Mouse (Mus musculus) liver, adult 2 months (tissue): Measurements from ENCODE around the gene Kcna7. TPM values are rescaled to one million over a fixed set of nuclear protein-coding genes. Genes with fewer than 3 reads are reported as not detected.

Experiments used
- DNase-seq: peaks from one replicate; pipeline ENCODE4 v3.0.0-alpha.2; 2011; ENCODE audit warnings: low read depth, low spot score; ENCODE audit errors: extremely low read depth
- H3K27ac ChIP-seq: fragments of 200-500 bp; replicated peaks from 2 replicates; pipeline ENCODE4 v1.5.1; 2012; ENCODE audit warnings: low read depth, mild to moderate bottlenecking, control low read depth, inconsistent platforms, low read length; ENCODE audit not compliant: insufficient read depth
- H3K27me3 ChIP-seq: fragments of 200-500 bp; 2 replicates; pipeline ENCODE4 v1.6.1; 2012; ENCODE audit warnings: mild to moderate bottlenecking, moderate library complexity, low read length, inconsistent platforms; ENCODE audit not compliant: control insufficient read depth, insufficient read depth
- H3K36me3 ChIP-seq: fragments of 200-500 bp; 2 replicates; pipeline ENCODE4 v1.6.1; 2012; ENCODE audit warnings: low read length, inconsistent platforms; ENCODE audit not compliant: control insufficient read depth, insufficient read depth
- H3K4me1 ChIP-seq: fragments of 200-500 bp; 2 replicates; pipeline ENCODE4 v1.6.1; 2011; ENCODE audit warnings: low read length; ENCODE audit not compliant: control insufficient read depth, insufficient read depth
- H3K4me3 ChIP-seq: fragments of 200-500 bp; 2 replicates; pipeline ENCODE4 v1.5.1; 2011; ENCODE audit warnings: low read depth, mild to moderate bottlenecking, control low read depth, low read length, moderate library complexity; ENCODE audit not compliant: insufficient read depth
- H3K79me2 ChIP-seq: fragments of 200-500 bp; 2 replicates; pipeline ENCODE4 v1.6.1; 2012; ENCODE audit warnings: inconsistent platforms, mild to moderate bottlenecking, low read length, moderate library complexity; ENCODE audit not compliant: control insufficient read depth, insufficient read depth
- H3K9ac ChIP-seq: fragments of 200-500 bp; 2 replicates; pipeline ENCODE4 v1.6.1; 2012; ENCODE audit warnings: low read depth, mild to moderate bottlenecking, control low read depth, inconsistent platforms, low read length
- CTCF ChIP-seq: fragments of 200-500 bp; IDR thresholded peaks from 2 replicates; pipeline ENCODE4 v1.5.1; 2011; ENCODE audit warnings: low read depth, low read length, control low read depth
- POLR2A ChIP-seq: fragments of 200-500 bp; IDR thresholded peaks from 2 replicates; pipeline ENCODE4 v1.6.1; 2011; ENCODE audit warnings: low read length, control low read depth; ENCODE audit not compliant: insufficient read depth; ENCODE audit errors: extremely low read depth
- WGBS: fragments of 180-500 bp; shearing (Covaris S2); methylation state at CpG from one replicate; pipeline ENCODE4 v1.1.7; 2018; 5-methylcytosine and 5-hydroxymethylcytosine counted together
- polyA plus RNA-seq: library from polyadenylated mRNA; depleted of rRNA; stranded (reverse); fragments of >200 nt; gene quantifications from 2 replicates; pipeline ENCODE4 v1.2.3, GENCODE M21; 2012
- total RNA-seq: library from RNA; depleted of rRNA; stranded (reverse); fragments of >200 nt; gene quantifications from 2 replicates; pipeline ENCODE4 v1.2.3, GENCODE M21; 2014

Kcna7 gene
- total and polyA plus RNA-seq, 2 experiments: under 0.01 TPM; not detected in 1

DNA sequence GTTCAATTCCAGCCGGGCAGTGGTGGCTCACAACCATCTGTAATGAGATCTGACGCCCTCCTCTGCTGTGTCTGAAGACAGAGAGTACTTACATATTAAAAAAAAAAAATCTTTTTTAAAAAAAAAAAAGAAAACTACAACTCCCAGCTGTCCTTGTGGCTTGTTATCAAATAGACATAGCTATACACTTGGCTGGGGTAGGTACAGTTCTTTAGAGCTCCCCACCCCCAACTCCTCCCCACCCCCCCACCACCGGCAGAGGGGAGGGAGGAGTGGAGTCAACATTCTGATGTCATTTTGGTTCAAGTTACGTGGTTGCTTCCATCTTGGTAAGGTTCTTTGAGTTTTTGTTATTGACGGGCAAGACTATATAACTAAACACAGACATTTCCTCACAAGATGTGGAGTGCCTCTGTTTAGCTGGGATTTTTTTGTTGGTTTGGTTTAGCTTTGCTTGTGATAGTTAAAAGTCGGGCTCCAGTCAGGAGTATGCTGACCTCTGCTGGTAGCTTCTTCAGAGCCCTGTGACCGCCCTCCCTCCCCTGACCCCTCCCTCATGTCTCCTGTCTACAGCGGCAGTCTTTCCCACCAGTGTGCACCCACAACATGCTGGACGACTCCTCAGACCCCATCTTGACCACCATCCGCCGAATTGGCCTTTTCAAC is 42.0 kb downstream of the Kcna7 start:
- H3K36me3 ChIP-seq: no peaks in the 10 kb centered on the region; the same call in 1 of the 2 replicates
- H3K9ac ChIP-seq: no peak overlapping the region
- DNase-seq: no peak
- 39% methylated on average over 11 of the region's 11 CpGs for WGBS
- H3K27me3 ChIP-seq: no peaks in the 10 kb centered on the region
- no peak overlapping the region for H3K27ac ChIP-seq
- no peaks in the 10 kb centered on the region for H3K79me2 ChIP-seq
- no peak overlapping the region for H3K4me3 ChIP-seq
- TF ChIP-seq CTCF: peak; percentile 70
- TF ChIP-seq POLR2A: no peak
- H3K4me1 ChIP-seq: no peaks in the 10 kb centered on the region

DNA sequence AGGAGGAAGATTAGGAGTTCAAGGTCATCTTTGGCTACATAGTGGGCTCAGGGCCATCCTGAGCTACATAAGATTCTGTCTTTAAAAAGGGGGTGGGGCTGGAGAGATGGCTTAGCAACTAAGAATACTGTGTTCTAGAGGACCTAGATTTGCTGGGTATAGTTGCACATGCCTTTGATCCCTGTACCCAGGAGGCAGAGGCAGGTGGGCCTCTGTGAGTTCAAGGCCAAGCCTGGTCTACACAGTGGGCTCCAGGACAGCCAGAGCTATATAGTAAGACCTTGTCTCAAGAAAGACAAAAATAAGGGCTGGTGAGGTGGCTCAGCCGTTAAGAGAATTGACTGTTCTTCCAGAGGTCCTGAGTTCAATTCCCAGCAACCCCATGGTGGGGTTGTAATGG is 44.5 kb downstream of the Kcna7 start:
- WGBS: 88% methylated on average over 1 of the region's 1 CpGs
- Histone ChIP-seq H3K36me3 (no peaks in the 10 kb centered on the region; the same call in 1 of the 2 replicates), H3K4me1 (no peaks in the 10 kb centered on the region), H3K27ac (no peak overlapping the region), H3K4me3 (no peak overlapping the region), H3K9ac (no peak overlapping the region), H3K27me3 (no peaks in the 10 kb centered on the region), H3K79me2 (no peaks in the 10 kb centered on the region)
- TF ChIP-seq POLR2A (no peak), CTCF (no peak)
- DNase-seq: no peak

DNA sequence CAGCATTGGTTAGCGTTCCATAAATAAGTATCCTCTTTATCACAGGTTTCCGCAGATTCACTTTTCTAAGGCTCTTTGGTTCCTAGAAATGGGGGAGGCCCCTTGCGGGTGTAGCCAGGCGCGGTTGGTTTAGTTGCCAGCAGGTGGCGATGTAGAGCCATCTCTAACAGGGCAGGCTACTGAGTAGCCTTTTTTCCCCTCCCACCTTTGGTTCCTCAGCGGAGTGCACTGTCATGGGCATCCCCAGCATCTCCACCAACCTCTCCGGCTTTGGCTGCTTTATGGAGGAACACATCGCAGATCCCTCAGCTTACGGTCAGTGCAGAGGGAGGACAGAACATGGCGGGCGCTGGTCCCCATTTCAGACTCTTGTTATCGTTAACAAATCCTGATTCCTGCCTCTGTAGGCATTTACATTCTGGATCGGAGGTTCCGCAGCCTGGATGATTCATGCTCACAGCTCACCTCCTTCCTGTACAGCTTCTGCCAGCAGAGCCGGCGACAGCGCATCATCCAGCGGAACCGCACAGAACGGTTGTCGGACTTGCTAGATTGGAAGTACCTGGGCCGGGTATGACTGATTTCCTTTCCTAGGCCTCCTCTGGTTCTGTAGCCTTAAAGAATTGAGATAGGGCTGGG is 46.0 kb downstream of the Kcna7 start:
- Histone ChIP-seq H3K79me2 (no peaks in the 10 kb centered on the region), H3K9ac (no peak overlapping the region), H3K4me3 (no peak overlapping the region), H3K4me1 (peaks cover 5% of the 10 kb centered on the region; the same call in 1 of the 2 replicates), H3K27ac (no peak overlapping the region), H3K27me3 (no peaks in the 10 kb centered on the region), H3K36me3 (no peaks in the 10 kb centered on the region)
- TF ChIP-seq CTCF: peak; percentile 91
- no peak for TF ChIP-seq POLR2A
- WGBS: 59% methylated on average over 23 of the region's 23 CpGs
- DNase-seq: peak; percentile 36

DNA sequence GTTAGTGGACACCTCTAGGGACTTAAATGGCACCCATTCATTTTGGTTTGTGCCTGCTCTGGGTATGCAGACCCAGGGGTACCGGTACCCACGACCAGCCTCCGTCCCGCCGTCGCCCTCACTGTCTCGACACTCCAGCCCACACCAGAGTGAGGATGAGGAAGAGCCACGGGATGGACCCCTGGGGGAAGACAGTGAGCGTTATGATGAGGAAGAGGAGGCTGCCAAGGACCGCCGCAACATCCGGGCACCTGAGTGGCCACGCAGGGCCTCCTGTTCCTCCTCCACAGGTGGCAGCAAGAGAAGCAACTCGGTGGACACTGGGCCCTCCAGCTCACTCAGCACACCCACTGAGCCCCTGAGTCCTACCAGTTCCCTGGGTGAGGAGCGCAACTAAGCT is 49.5 kb downstream of the Kcna7 start:
- no peaks in the 10 kb centered on the region for H3K27me3 ChIP-seq
- 92% methylated on average over 15 of the region's 15 CpGs for WGBS
- no peak overlapping the region for H3K27ac ChIP-seq
- no peak overlapping the region for H3K9ac ChIP-seq
- no peak overlapping the region for H3K4me3 ChIP-seq
- H3K79me2 ChIP-seq: peaks cover 7% of the 10 kb centered on the region
- H3K36me3 ChIP-seq: peaks cover 13% of the 10 kb centered on the region
- H3K4me1 ChIP-seq: peaks cover 7% of the 10 kb centered on the region; the same call in 1 of the 2 replicates
- no peak for DNase-seq
- TF ChIP-seq CTCF: no peak
- no peak for TF ChIP-seq POLR2A

DNA sequence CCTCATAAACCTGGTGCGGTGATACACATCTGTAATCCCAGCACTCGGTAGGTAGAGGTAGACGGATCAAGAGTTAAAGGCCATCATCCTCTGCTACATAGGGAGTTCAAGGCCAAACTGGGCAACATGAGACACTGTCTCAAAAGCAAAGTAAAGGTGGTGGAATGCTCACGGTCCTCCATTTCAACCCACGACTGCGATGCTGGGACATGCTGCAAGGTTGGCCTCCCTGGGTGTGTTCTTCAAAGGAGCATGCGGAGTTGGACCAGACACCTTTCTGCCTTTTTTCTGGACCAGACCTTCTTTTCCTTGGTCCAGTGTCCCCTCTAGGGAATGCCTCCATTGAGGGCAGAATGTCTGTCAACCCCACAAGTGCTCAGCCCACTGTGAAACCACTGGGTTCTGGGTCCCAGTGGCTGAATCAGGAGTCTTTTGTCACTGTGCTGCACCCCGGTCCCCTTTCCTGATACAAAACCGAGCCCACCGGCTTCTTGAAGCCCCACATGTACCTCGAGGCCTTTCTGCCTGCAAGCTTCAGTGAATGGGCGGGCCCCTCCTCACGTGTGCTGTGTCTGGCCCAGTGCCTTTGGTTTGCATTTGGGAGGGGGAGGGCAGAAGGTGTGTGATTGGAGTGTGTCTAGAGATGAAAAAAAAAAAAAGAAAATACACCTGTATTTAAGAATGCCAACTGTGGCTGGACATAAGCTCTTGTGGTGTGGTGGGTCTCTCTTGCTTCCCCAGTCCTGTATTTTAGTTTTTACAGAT is 50.7 kb downstream of the Kcna7 start:
- Histone ChIP-seq H3K27me3 (no peaks in the 10 kb centered on the region), H3K79me2 (peaks cover 7% of the 10 kb centered on the region), H3K4me1 (peaks cover 10% of the 10 kb centered on the region; the same call in 1 of the 2 replicates), H3K4me3 (no peak overlapping the region), H3K27ac (peak overlapping the region; percentile 84), H3K9ac (peak overlapping the region; percentile 33), H3K36me3 (peaks cover 13% of the 10 kb centered on the region)
- 58% methylated on average over 13 of the region's 13 CpGs for WGBS
- DNase-seq: peak; percentile 47
- TF ChIP-seq POLR2A (peak; percentile 15; the same call in 1 of the 2 replicates), CTCF (no peak)
